Mouse (Mus musculus): ENCODE measurements around the gene Comt. TPM values are rescaled to one million over a fixed set of nuclear protein-coding genes. Genes with fewer than 3 reads are reported as not detected.

Comt gene
- polyA plus RNA-seq, 2 experiments: 69.8 to 73.8 TPM

- DNase-seq (ENCODE audit: low read depth in 3 of 3, low spot score in 3 of 3) (no peak), ATAC-seq (ENCODE audit: insufficient read depth) (no peak)
- H3K4me2 ChIP-seq (ENCODE audit: low read depth): no peak overlapping the region; the same call in 1 of the 2 replicates
- 70% methylated on average over 14 of the region's 14 CpGs for WGBS (ENCODE audit: insufficient replicate concordance)
- no peaks in the 10 kb centered on the region for H3K9me3 ChIP-seq (ENCODE audit: control insufficient read depth, low read length)
- no peaks in the 10 kb centered on the region for H3K27me3 ChIP-seq (ENCODE audit: control insufficient read depth, insufficient read depth, low read length)
- H3K36me3 ChIP-seq (replicated peaks; ENCODE audit: control insufficient read depth, insufficient read depth, low read depth): no peaks in the 10 kb centered on the region
- TF ChIP-seq EP300 (IDR thresholded peaks at IDR 0.05; ENCODE audit: low read depth) (no peak), CTCF (IDR thresholded peaks at IDR 0.05; ENCODE audit: low read depth) (no peak)
- no peak overlapping the region for H3K4me3 ChIP-seq (ENCODE audit: insufficient read depth in 1 of 2, low read depth in 2 of 2, low read length in 2 of 2)
- H3K4me1 ChIP-seq (replicated peaks; ENCODE audit: control insufficient read depth in 2 of 2, insufficient read depth in 2 of 2, low read length in 1 of 2): peaks cover 47 to 58% of the 10 kb centered on the region in 2 experiments
- peak overlapping the region; percentile 66 for H3K27ac ChIP-seq
- H3K9ac ChIP-seq (replicated peaks): peak overlapping the region; percentile 31; the same call in 1 of the 2 replicates
These were observed 37.8 kb downstream of the Comt start for GRCm38 (mm10) chr16:18388583-18389435.

- 24% methylated on average over 7 of the region's 7 CpGs for WGBS (ENCODE audit: insufficient replicate concordance)
- no peak overlapping the region for H3K4me3 ChIP-seq (ENCODE audit: insufficient read depth in 1 of 2, low read depth in 2 of 2, low read length in 2 of 2)
- DNase-seq (ENCODE audit: low read depth in 3 of 3, low spot score in 3 of 3): peak in 2 of 3 experiments; percentile 38 to 49
- H3K9me3 ChIP-seq (ENCODE audit: control insufficient read depth, low read length): no peaks in the 10 kb centered on the region
- H3K9ac ChIP-seq (replicated peaks): peak overlapping the region; percentile 31
- H3K4me2 ChIP-seq (ENCODE audit: low read depth): peak overlapping the region; percentile 59
- no peaks in the 10 kb centered on the region for H3K27me3 ChIP-seq (ENCODE audit: control insufficient read depth, insufficient read depth, low read length)
- ATAC-seq (ENCODE audit: insufficient read depth): peak; percentile 80
- H3K27ac ChIP-seq: peak overlapping the region; percentile 66
- H3K36me3 ChIP-seq (replicated peaks; ENCODE audit: control insufficient read depth, insufficient read depth, low read depth): no peaks in the 10 kb centered on the region
- TF ChIP-seq CTCF (IDR thresholded peaks at IDR 0.05; ENCODE audit: low read depth): no peak
- peak; percentile 57 for TF ChIP-seq EP300 (IDR thresholded peaks at IDR 0.05; ENCODE audit: low read depth)
- H3K4me1 ChIP-seq (replicated peaks; ENCODE audit: control insufficient read depth in 2 of 2, insufficient read depth in 2 of 2, low read length in 1 of 2): peaks cover 38 to 50% of the 10 kb centered on the region in 2 experiments
These were observed 38.7 kb downstream of the Comt start for GRCm38 (mm10) chr16:18387704-18388582.

DNA sequence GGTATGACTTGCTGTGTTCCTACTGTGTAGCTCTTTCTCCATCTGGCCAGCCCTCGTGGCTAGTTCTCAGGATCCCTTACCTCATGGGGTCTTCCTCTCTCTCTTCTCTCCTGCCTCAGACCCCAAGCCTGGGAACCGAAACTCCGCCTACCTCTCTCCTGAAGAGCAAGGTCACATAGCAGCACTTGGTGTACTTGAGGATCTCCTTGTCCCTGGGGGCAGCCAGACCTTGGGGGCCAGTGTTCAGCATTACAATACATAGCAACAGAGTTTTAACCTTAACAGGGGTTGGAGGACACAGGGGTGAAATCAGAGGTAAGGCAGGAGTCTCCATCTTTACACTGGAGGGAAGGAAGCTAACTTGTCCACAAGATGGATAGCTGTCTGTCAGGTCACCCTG lies 39.7 kb downstream of the Comt start:
- no peaks in the 10 kb centered on the region for H3K36me3 ChIP-seq (replicated peaks; ENCODE audit: control insufficient read depth, insufficient read depth, low read depth)
- TF ChIP-seq EP300 (IDR thresholded peaks at IDR 0.05; ENCODE audit: low read depth): no peak
- no peak for TF ChIP-seq CTCF (IDR thresholded peaks at IDR 0.05; ENCODE audit: low read depth)
- no peak for ATAC-seq (ENCODE audit: insufficient read depth)
- peaks cover 32 to 47% of the 10 kb centered on the region in 2 experiments for H3K4me1 ChIP-seq (replicated peaks; ENCODE audit: control insufficient read depth in 2 of 2, insufficient read depth in 2 of 2, low read length in 1 of 2)
- no peak overlapping the region for H3K4me3 ChIP-seq (ENCODE audit: insufficient read depth in 1 of 2, low read depth in 2 of 2, low read length in 2 of 2)
- H3K4me2 ChIP-seq (ENCODE audit: low read depth): peak overlapping the region; percentile 59
- no peaks in the 10 kb centered on the region for H3K27me3 ChIP-seq (ENCODE audit: control insufficient read depth, insufficient read depth, low read length)
- no peaks in the 10 kb centered on the region for H3K9me3 ChIP-seq (ENCODE audit: control insufficient read depth, low read length)
- peak overlapping the region; percentile 46 for H3K27ac ChIP-seq
- 43% methylated on average over 3 of the region's 3 CpGs for WGBS (ENCODE audit: insufficient replicate concordance)
- peak overlapping the region; percentile 12; the same call in 1 of the 2 replicates for H3K9ac ChIP-seq (replicated peaks)
- no peak for DNase-seq (ENCODE audit: low read depth in 3 of 3, low spot score in 3 of 3)

GRCm38 (mm10) chr16:18386451-18386850 lies 40.2 kb downstream of the Comt start:
- H3K4me2 ChIP-seq (ENCODE audit: low read depth): no peak overlapping the region

More at GRCm38 (mm10) chr16:18386451-18386850, 40.2 kb downstream of the Comt start:
- DNase-seq (ENCODE audit: low read depth in 3 of 3, low spot score in 3 of 3) (no peak), ATAC-seq (ENCODE audit: insufficient read depth) (no peak)
- Histone ChIP-seq H3K9ac (replicated peaks) (no peak overlapping the region), H3K27ac (no peak overlapping the region; the same call in 1 of the 2 replicates), H3K4me1 (replicated peaks; ENCODE audit: control insufficient read depth in 2 of 2, insufficient read depth in 2 of 2, low read length in 1 of 2) (peaks cover 29 to 42% of the 10 kb centered on the region in 2 experiments), H3K27me3 (ENCODE audit: control insufficient read depth, insufficient read depth, low read length) (no peaks in the 10 kb centered on the region), H3K9me3 (ENCODE audit: control insufficient read depth, low read length) (no peaks in the 10 kb centered on the region), H3K4me3 (ENCODE audit: insufficient read depth in 1 of 2, low read depth in 2 of 2, low read length in 2 of 2) (no peak overlapping the region), H3K36me3 (replicated peaks; ENCODE audit: control insufficient read depth, insufficient read depth, low read depth) (no peaks in the 10 kb centered on the region)
- no peak for TF ChIP-seq EP300 (IDR thresholded peaks at IDR 0.05; ENCODE audit: low read depth)
- no peak for TF ChIP-seq CTCF (IDR thresholded peaks at IDR 0.05; ENCODE audit: low read depth)
- WGBS (ENCODE audit: insufficient replicate concordance): 65% methylated on average over 7 of the region's 7 CpGs

All from liver, embryonic 14.5 days (tissue).